Mouse (Mus musculus) hindbrain, embryonic 15.5 days (tissue): ENCODE results near the gene Add1. TPM values are rescaled to one million over a fixed set of nuclear protein-coding genes. Genes with fewer than 3 reads are reported as not detected.

Source experiments
- ATAC-seq: fragments of 200-750 bp; cut with Nextera tagmentation; 2 replicates; pipeline ENCODE4 v1.8.0; 2017; ENCODE audit warnings: low read depth, moderate number of reproducible peaks, moderate TSS enrichment; ENCODE audit not compliant: low FRiP score
- H3K27ac ChIP-seq: fragments of 300-500 bp; sonication (generic); replicated peaks from 2 replicates; pipeline ENCODE4 v1.5.1; 2015; ENCODE audit warnings: mild to moderate bottlenecking, inconsistent platforms
- H3K27me3 ChIP-seq: fragments of 300-500 bp; sonication (generic); 2 replicates; pipeline ENCODE4 v1.6.1; 2015; ENCODE audit warnings: control low read depth, inconsistent platforms
- H3K36me3 ChIP-seq: fragments of 300-500 bp; sonication (generic); 2 replicates; pipeline ENCODE4 v1.6.1; 2015; ENCODE audit warnings: control low read depth, inconsistent platforms
- H3K4me1 ChIP-seq: fragments of 300-500 bp; sonication (generic); replicated peaks from 2 replicates; pipeline ENCODE4 v1.6.1; 2015; ENCODE audit warnings: control low read depth, inconsistent platforms
- H3K4me2 ChIP-seq: fragments of 300-500 bp; sonication (generic); 2 replicates; pipeline ENCODE4 v1.6.1; 2015; ENCODE audit warnings: moderate library complexity, mild to moderate bottlenecking, inconsistent platforms
- H3K4me3 ChIP-seq: fragments of 300-500 bp; sonication (generic); 2 replicates; pipeline ENCODE4 v1.5.1; 2015; ENCODE audit warnings: mild to moderate bottlenecking, inconsistent platforms
- H3K9ac ChIP-seq: fragments of 300-500 bp; sonication (generic); 2 replicates; pipeline ENCODE4 v1.6.1; 2015; ENCODE audit warnings: inconsistent platforms
- H3K9me3 ChIP-seq: fragments of 300-500 bp; sonication (generic); 2 replicates; pipeline ENCODE4 v1.6.1; 2016; ENCODE audit warnings: control low read depth, inconsistent platforms
- WGBS: fragments of 180-500 bp; shearing (Covaris S2); methylation state at CpG from one replicate; pipeline ENCODE4 v1.1.7; 2015; 5-methylcytosine and 5-hydroxymethylcytosine counted together
- polyA plus RNA-seq: library from polyadenylated mRNA; unstranded; fragments of >200 nt; fragmentation: Nextera tagmentation; extraction: Ambion mirVana; gene quantifications from 2 replicates; pipeline ENCODE4 v1.2.1, GENCODE M21; 2015

Gene Add1
- polyA plus RNA-seq, 1 experiment from 2014 or later, result 221 TPM

- H3K9ac ChIP-seq, result no peak overlapping the region
- WGBS, result 76% methylated on average over 4 of the region's 4 CpGs
These were observed 60.2 kb downstream of the Add1 start for GRCm38 (mm10) chr5:34633641-34634040.

GRCm38 (mm10) chr5:34634746-34635400 lies 61.4 kb downstream of the Add1 start:
- Histone ChIP-seq H3K4me3 (no peak overlapping the region), H3K4me2 (no peak overlapping the region), H3K27me3 (no peaks in the 10 kb centered on the region), H3K9me3 (no peaks in the 10 kb centered on the region), H3K36me3 (peaks cover 67% of the 10 kb centered on the region), H3K9ac (no peak overlapping the region), H3K4me1 (peaks cover 21% of the 10 kb centered on the region), H3K27ac (no peak overlapping the region)
- no peak for ATAC-seq
- 91% methylated on average over 13 of the region's 13 CpGs for WGBS

More at GRCm38 (mm10) chr5:34633641-34634040, 60.2 kb downstream of the Add1 start:
- H3K27me3 ChIP-seq, result no peaks in the 10 kb centered on the region
- no peak overlapping the region for H3K4me2 ChIP-seq
- no peaks in the 10 kb centered on the region for H3K9me3 ChIP-seq
- no peak overlapping the region for H3K27ac ChIP-seq
- no peak overlapping the region for H3K4me3 ChIP-seq
- peaks cover 21% of the 10 kb centered on the region for H3K4me1 ChIP-seq
- no peak for ATAC-seq
- peaks cover 68% of the 10 kb centered on the region for H3K36me3 ChIP-seq

- Histone ChIP-seq H3K4me1 (peaks cover 21% of the 10 kb centered on the region), H3K27ac (peak overlapping the region; percentile 89)
- 67% methylated on average over 10 of the region's 10 CpGs for WGBS
These were observed 62.3 kb downstream of the Add1 start for GRCm38 (mm10) chr5:34635665-34636192.

GRCm38 (mm10) chr5:34636481-34637287 lies 63.2 kb downstream of the Add1 start, which contains the start of gene Mfsd10:
Gene Mfsd10 (minus strand): TSS chr5:34637212.
- H3K9ac ChIP-seq, result peak within 1 kb of the TSS; percentile 62
- ATAC-seq, result peak; percentile 92
- H3K9me3 ChIP-seq, result no peaks in the 10 kb centered on the region
- under 1% methylated on average over 48 of the region's 48 CpGs for WGBS
- peaks cover 21% of the 10 kb centered on the region for H3K4me1 ChIP-seq
- H3K4me2 ChIP-seq, result peak within 1 kb of the TSS; percentile 77
- peaks cover 66% of the 10 kb centered on the region for H3K36me3 ChIP-seq
- H3K27me3 ChIP-seq, result no peaks in the 10 kb centered on the region
- peak within 1 kb of the TSS; percentile 51 for H3K4me3 ChIP-seq
- H3K27ac ChIP-seq, result peak within 1 kb of the TSS; percentile 89

More at GRCm38 (mm10) chr5:34635665-34636192, 62.3 kb downstream of the Add1 start:
- H3K4me2 ChIP-seq, result peak overlapping the region; percentile 77
- H3K9ac ChIP-seq, result peak overlapping the region; percentile 14; the same call in 1 of the 2 replicates
- ATAC-seq, result no peak
- peaks cover 67% of the 10 kb centered on the region for H3K36me3 ChIP-seq
- H3K4me3 ChIP-seq, result peak overlapping the region; percentile 51
- H3K9me3 ChIP-seq, result no peaks in the 10 kb centered on the region
- no peaks in the 10 kb centered on the region for H3K27me3 ChIP-seq

GRCm38 (mm10) chr5:34637591-34638156 lies 64.2 kb downstream of the Add1 start:
- ATAC-seq, result no peak
- Histone ChIP-seq H3K9ac (no peak overlapping the region), H3K27ac (peak overlapping the region; percentile 89; the same call in 1 of the 2 replicates), H3K9me3 (no peaks in the 10 kb centered on the region), H3K27me3 (no peaks in the 10 kb centered on the region), H3K36me3 (peaks cover 61% of the 10 kb centered on the region), H3K4me1 (peaks cover 21% of the 10 kb centered on the region), H3K4me2 (peak overlapping the region; percentile 77), H3K4me3 (peak overlapping the region; percentile 51; the same call in 1 of the 2 replicates)
- 85% methylated on average over 7 of the region's 7 CpGs for WGBS

- H3K4me2 ChIP-seq, result no peak overlapping the region
- H3K36me3 ChIP-seq, result peaks cover 77% of the 10 kb centered on the region
- ATAC-seq, result no peak
- 86% methylated on average over 3 of the region's 3 CpGs for WGBS
- no peak overlapping the region for H3K9ac ChIP-seq
- peaks cover 7% of the 10 kb centered on the region; the same call in 1 of the 2 replicates for H3K4me1 ChIP-seq
- no peak overlapping the region for H3K4me3 ChIP-seq
- H3K9me3 ChIP-seq, result no peaks in the 10 kb centered on the region
- H3K27me3 ChIP-seq, result no peaks in the 10 kb centered on the region
- no peak overlapping the region for H3K27ac ChIP-seq
These were observed 68.5 kb downstream of the Add1 start for GRCm38 (mm10) chr5:34641991-34642390.

- no peaks in the 10 kb centered on the region for H3K9me3 ChIP-seq
- H3K4me1 ChIP-seq, result no peaks in the 10 kb centered on the region
- no peaks in the 10 kb centered on the region for H3K27me3 ChIP-seq
- no peak overlapping the region for H3K4me3 ChIP-seq
- H3K9ac ChIP-seq, result no peak overlapping the region
- H3K36me3 ChIP-seq, result peaks cover 86% of the 10 kb centered on the region
- no peak overlapping the region for H3K27ac ChIP-seq
- peak; percentile 68; the same call in 1 of the 2 replicates for ATAC-seq
- whole genome bisulfite sequencing, result 61% methylated on average over 5 of the region's 5 CpGs
- H3K4me2 ChIP-seq, result no peak overlapping the region
These were observed 69.5 kb downstream of the Add1 start for GRCm38 (mm10) chr5:34642932-34643331.

- H3K4me3 ChIP-seq, result no peak overlapping the region
- peaks cover 96% of the 10 kb centered on the region for H3K36me3 ChIP-seq
- 43% methylated on average over 4 of the region's 4 CpGs for WGBS
- no peaks in the 10 kb centered on the region for H3K27me3 ChIP-seq
- no peak for ATAC-seq
- no peaks in the 10 kb centered on the region for H3K4me1 ChIP-seq
- no peak overlapping the region for H3K4me2 ChIP-seq
- H3K9ac ChIP-seq, result no peak overlapping the region
- H3K9me3 ChIP-seq, result no peaks in the 10 kb centered on the region
- H3K27ac ChIP-seq, result no peak overlapping the region
These were observed 74.1 kb downstream of the Add1 start for GRCm38 (mm10) chr5:34647581-34647980.

- Histone ChIP-seq H3K27ac (no peak overlapping the region), H3K9me3 (no peaks in the 10 kb centered on the region), H3K9ac (no peak overlapping the region), H3K27me3 (no peaks in the 10 kb centered on the region), H3K4me2 (no peak overlapping the region), H3K4me1 (no peaks in the 10 kb centered on the region), H3K4me3 (no peak overlapping the region), H3K36me3 (peaks cover 81% of the 10 kb centered on the region)
- WGBS, result 94% methylated on average over 5 of the region's 5 CpGs
- no peak for ATAC-seq
These were observed 79.5 kb downstream of the Add1 start for GRCm38 (mm10) chr5:34652961-34653360.

GRCm38 (mm10) chr5:34654881-34655280 lies 81.4 kb downstream of the Add1 start:
- no peak overlapping the region for H3K4me2 ChIP-seq
- peaks cover 8% of the 10 kb centered on the region for H3K4me1 ChIP-seq
- H3K27me3 ChIP-seq, result no peaks in the 10 kb centered on the region
- H3K9me3 ChIP-seq, result no peaks in the 10 kb centered on the region
- H3K9ac ChIP-seq, result no peak overlapping the region
- H3K27ac ChIP-seq, result no peak overlapping the region
- peaks cover 62% of the 10 kb centered on the region for H3K36me3 ChIP-seq
- H3K4me3 ChIP-seq, result no peak overlapping the region
- WGBS, result 82% methylated on average over 9 of the region's 9 CpGs
- ATAC-seq, result no peak

GRCm38 (mm10) chr5:34657556-34657955 lies 84.1 kb downstream of the Add1 start:
- H3K27me3 ChIP-seq, result no peaks in the 10 kb centered on the region
- H3K9me3 ChIP-seq, result no peaks in the 10 kb centered on the region
- H3K4me3 ChIP-seq, result no peak overlapping the region
- ATAC-seq, result no peak
- H3K9ac ChIP-seq, result no peak overlapping the region
- H3K27ac ChIP-seq, result no peak overlapping the region
- peaks cover 15% of the 10 kb centered on the region for H3K4me1 ChIP-seq
- no peak overlapping the region for H3K4me2 ChIP-seq
- H3K36me3 ChIP-seq, result peaks cover 37% of the 10 kb centered on the region
- 97% methylated on average over 8 of the region's 8 CpGs for WGBS
